Mouse (Mus musculus): ENCODE results near the gene 1810062G17Rik. TPM values are rescaled to one million over a fixed set of nuclear protein-coding genes. Genes with fewer than 3 reads are reported as not detected.

Gene 1810062G17Rik
- polyA plus RNA-seq, 1 experiment from 2014 or later = 0.39 TPM

DNA sequence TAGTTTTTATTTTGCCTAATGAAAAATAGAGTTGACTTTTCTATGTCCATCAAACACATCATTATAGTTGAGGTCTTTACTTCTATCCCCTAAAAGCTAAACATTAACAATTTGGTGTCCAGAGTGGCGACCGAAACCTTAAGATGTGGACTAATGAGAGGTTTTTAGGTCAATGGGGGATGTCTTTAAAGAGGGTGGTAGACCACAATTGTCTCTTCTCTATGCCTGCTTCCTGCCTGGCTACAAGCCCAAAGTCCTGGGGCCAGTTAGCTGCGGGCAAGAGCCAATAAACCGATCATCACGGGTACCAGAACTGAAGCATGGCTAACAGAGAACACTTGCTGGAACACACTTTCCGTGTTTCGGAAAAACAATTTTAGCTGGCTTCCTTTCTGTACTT is 15.0 kb upstream of the 1810062G17Rik start:
- 87% methylated on average over 7 of the region's 7 CpGs for WGBS

GRCm38 (mm10) chr3:36461819-36462218 is 13.9 kb upstream of the 1810062G17Rik start:
- no peak overlapping the region for H3K4me3 ChIP-seq
- no peaks in the 10 kb centered on the region for H3K27me3 ChIP-seq (replicated peaks; ENCODE audit: low read depth, poor library complexity, severe bottlenecking)
- H3K4me1 ChIP-seq = no peaks in the 10 kb centered on the region
- no peak overlapping the region for H3K27ac ChIP-seq (replicated peaks)
- H3K9me3 ChIP-seq = no peaks in the 10 kb centered on the region
- peaks cover 5% of the 10 kb centered on the region; the same call in 1 of the 2 replicates for H3K36me3 ChIP-seq (replicated peaks)
- 81% methylated on average over 5 of the region's 5 CpGs for WGBS
- DNase-seq (ENCODE audit: low spot score) = no peak

More for the DNA sequence above, 15.0 kb upstream of the 1810062G17Rik start:
- Histone ChIP-seq H3K36me3 (replicated peaks) (peaks cover 6% of the 10 kb centered on the region; the same call in 1 of the 2 replicates), H3K4me1 (no peaks in the 10 kb centered on the region), H3K27me3 (replicated peaks; ENCODE audit: low read depth, poor library complexity, severe bottlenecking) (no peaks in the 10 kb centered on the region), H3K9me3 (no peaks in the 10 kb centered on the region), H3K27ac (replicated peaks) (no peak overlapping the region), H3K4me3 (no peak overlapping the region)
- no peak for DNase-seq (ENCODE audit: low spot score)

DNA sequence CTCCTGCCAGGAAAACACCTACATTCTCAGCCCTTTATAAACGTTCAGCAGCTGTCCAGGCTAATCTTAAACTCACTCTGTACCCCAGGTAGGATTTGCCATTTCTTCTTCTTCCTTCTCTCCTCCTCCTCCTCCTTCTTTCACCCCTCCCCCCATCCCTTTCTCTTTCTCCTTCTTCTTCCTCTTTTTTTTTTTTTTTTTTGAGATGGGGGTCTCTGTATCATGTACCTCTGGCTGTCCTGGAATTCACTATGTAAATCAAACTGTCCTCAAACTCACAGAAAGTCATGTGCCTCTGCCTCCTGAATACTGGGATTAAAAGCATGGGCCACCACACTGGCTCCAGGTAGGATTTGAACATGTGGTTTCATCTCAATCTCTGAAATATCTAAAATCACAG is 13.4 kb upstream of the 1810062G17Rik start:
- H3K4me3 ChIP-seq = no peak overlapping the region
- peaks cover 5% of the 10 kb centered on the region; the same call in 1 of the 2 replicates for H3K36me3 ChIP-seq (replicated peaks)
- H3K4me1 ChIP-seq = no peaks in the 10 kb centered on the region
- no peak for DNase-seq (ENCODE audit: low spot score)
- no peaks in the 10 kb centered on the region for H3K27me3 ChIP-seq (replicated peaks; ENCODE audit: low read depth, poor library complexity, severe bottlenecking)
- H3K9me3 ChIP-seq = no peaks in the 10 kb centered on the region
- H3K27ac ChIP-seq (replicated peaks) = no peak overlapping the region
- 46% methylated on average over 1 of the region's 1 CpGs for WGBS

GRCm38 (mm10) chr3:36465538-36465937 is 10.2 kb upstream of the 1810062G17Rik start:
- WGBS = 68% methylated on average over 7 of the region's 7 CpGs
- no peak overlapping the region for H3K27ac ChIP-seq (replicated peaks)

DNA sequence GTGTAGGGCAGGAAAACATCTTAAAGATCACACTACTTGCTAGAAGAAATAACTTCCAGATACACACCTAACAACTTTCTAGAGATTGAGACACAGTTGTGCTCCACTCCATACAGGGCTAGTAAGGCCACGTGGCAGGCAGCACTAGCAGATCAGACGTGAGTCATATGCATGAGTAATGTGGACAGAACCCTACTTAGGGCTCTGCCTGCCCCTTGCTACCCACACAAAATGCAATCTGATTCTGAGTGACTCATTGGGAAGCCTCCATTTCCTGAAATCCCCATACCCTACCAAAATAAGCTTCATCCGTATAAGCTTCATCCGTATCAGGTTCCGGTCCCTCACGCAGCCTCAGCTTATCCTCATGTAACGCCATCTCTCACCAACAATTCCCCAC is 8.1 kb upstream of the 1810062G17Rik start:
- DNase-seq (ENCODE audit: low spot score) = no peak
- WGBS = 88% methylated on average over 7 of the region's 7 CpGs

More at GRCm38 (mm10) chr3:36465538-36465937, 10.2 kb upstream of the 1810062G17Rik start:
- Histone ChIP-seq H3K4me1 (peaks cover 7% of the 10 kb centered on the region), H3K9me3 (no peaks in the 10 kb centered on the region), H3K4me3 (no peak overlapping the region), H3K36me3 (replicated peaks) (no peaks in the 10 kb centered on the region), H3K27me3 (replicated peaks; ENCODE audit: low read depth, poor library complexity, severe bottlenecking) (no peaks in the 10 kb centered on the region)
- no peak for DNase-seq (ENCODE audit: low spot score)

DNA sequence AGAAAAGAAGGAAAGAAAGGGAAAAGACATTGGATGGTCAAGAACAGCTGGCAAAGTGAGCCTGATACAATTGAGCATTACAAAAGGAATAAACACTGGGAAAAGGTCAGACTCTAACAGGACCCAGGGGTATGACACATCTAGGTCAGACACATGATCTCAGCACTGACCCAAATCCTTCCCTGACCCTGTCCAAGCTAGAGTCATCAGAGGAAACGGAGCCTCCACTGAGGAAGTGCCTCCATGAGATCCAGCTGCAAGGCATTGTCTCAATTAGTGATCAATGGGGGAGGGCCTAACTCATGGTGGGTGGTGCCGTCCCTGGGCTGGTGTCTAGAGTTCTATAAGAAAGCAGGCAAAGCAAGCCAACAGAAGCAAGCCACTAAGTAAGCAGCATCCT is 6.9 kb upstream of the 1810062G17Rik start:
- H3K27ac ChIP-seq (replicated peaks) = no peak overlapping the region
- no peaks in the 10 kb centered on the region for H3K27me3 ChIP-seq (replicated peaks; ENCODE audit: low read depth, poor library complexity, severe bottlenecking)
- H3K9me3 ChIP-seq = no peaks in the 10 kb centered on the region
- no peaks in the 10 kb centered on the region for H3K36me3 ChIP-seq (replicated peaks)
- H3K4me3 ChIP-seq = no peak overlapping the region
- DNase-seq (ENCODE audit: low spot score) = peak; percentile 45
- WGBS = 25% methylated on average over 2 of the region's 2 CpGs
- H3K4me1 ChIP-seq = peaks cover 7% of the 10 kb centered on the region

More for the DNA sequence above, 8.1 kb upstream of the 1810062G17Rik start:
- H3K27me3 ChIP-seq (replicated peaks; ENCODE audit: low read depth, poor library complexity, severe bottlenecking) = no peaks in the 10 kb centered on the region
- H3K4me1 ChIP-seq = peaks cover 7% of the 10 kb centered on the region
- no peaks in the 10 kb centered on the region for H3K36me3 ChIP-seq (replicated peaks)
- H3K4me3 ChIP-seq = no peak overlapping the region
- no peak overlapping the region for H3K27ac ChIP-seq (replicated peaks)
- no peaks in the 10 kb centered on the region for H3K9me3 ChIP-seq

GRCm38 (mm10) chr3:36471856-36472255 is 3.9 kb upstream of the 1810062G17Rik start:
- Histone ChIP-seq H3K4me3 (no peak overlapping the region), H3K27ac (replicated peaks) (no peak overlapping the region), H3K36me3 (replicated peaks) (no peaks in the 10 kb centered on the region), H3K9me3 (no peaks in the 10 kb centered on the region), H3K27me3 (replicated peaks; ENCODE audit: low read depth, poor library complexity, severe bottlenecking) (no peaks in the 10 kb centered on the region), H3K4me1 (peaks cover 22% of the 10 kb centered on the region)
- no peak for DNase-seq (ENCODE audit: low spot score)
- 74% methylated on average over 4 of the region's 4 CpGs for WGBS

- Histone ChIP-seq H3K27ac (replicated peaks) (no peak overlapping the region), H3K4me1 (peaks cover 22% of the 10 kb centered on the region), H3K27me3 (replicated peaks; ENCODE audit: low read depth, poor library complexity, severe bottlenecking) (no peaks in the 10 kb centered on the region), H3K9me3 (no peaks in the 10 kb centered on the region), H3K4me3 (no peak overlapping the region), H3K36me3 (replicated peaks) (no peaks in the 10 kb centered on the region)
- no peak for DNase-seq (ENCODE audit: low spot score)
- WGBS = 98% methylated on average over 5 of the region's 5 CpGs
Observed at GRCm38 (mm10) chr3:36473222-36473621, 2.5 kb upstream of the 1810062G17Rik start.

DNA sequence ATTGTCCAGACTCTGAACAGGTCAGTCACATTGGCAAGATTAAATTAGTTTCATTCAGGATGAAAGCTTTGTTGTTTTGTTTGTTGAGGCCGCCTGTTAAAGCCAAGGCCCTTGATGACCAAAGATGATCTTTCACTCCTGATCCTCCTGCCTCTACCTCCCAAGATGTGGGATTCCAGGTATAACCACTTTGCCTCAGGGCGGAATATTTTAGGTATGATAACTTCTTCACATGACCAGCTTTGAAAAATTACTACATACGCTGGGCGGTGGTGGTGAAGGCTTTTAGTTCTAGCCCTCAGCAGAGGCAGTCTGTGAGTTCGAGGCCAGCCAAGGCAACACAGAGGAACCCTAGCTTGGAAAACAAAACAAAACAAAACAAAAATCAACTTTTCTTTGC is 1.3 kb upstream of the 1810062G17Rik start:
- DNase-seq (ENCODE audit: low spot score) = no peak
- no peaks in the 10 kb centered on the region for H3K9me3 ChIP-seq
- H3K27ac ChIP-seq (replicated peaks) = no peak overlapping the region
- no peaks in the 10 kb centered on the region for H3K36me3 ChIP-seq (replicated peaks)
- 78% methylated on average over 5 of the region's 5 CpGs for WGBS
- H3K27me3 ChIP-seq (replicated peaks; ENCODE audit: low read depth, poor library complexity, severe bottlenecking) = no peaks in the 10 kb centered on the region
- H3K4me3 ChIP-seq = peak overlapping the region; percentile 68
- peaks cover 15% of the 10 kb centered on the region for H3K4me1 ChIP-seq

- 3% methylated on average over 24 of the region's 24 CpGs for WGBS
Observed at GRCm38 (mm10) chr3:36474938-36475483, 726 bp upstream of the 1810062G17Rik start.

DNA sequence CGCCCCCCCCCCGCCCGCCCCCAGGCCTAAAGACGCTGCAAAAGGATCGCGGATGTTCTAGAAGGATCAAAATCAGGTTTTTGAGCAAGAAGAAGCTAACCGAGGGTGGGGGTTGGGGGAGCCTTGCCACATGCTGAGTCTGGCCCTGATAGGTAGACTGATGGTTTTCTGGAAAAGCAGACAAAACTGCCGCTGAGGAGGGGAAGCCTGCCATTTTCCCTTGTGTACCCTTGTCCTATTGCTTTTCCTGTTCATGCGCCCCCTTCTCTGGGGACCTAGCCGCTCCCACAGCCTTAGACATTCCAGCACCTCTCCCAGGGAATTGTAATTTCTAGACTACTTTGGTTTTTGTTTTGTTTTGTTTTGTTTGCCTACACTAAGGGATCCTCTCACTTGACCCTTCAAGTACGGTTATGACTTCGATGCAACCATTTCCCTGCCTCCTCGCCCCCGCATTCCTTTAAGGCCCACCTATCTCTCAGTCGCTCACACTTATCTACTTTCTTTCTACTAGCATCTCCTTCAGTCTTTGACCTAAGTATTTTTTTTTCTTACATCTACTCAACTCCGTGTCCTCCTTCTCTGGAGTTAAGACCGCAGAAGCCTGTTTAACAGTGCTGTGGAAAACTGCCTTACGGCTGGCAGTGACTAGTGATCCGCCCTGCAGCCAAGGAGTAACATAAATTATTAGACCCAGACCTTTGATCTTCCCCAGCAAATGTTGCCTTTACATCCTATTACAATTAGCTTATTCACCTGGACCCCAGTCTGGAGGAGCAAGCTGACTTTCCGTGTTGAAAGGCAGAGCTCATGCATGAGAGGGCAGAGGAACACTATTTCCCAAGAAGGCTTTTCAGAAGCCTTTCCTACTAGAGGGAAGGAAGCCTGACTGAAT is 771 bp downstream of the 1810062G17Rik start:
- Histone ChIP-seq H3K4me1 (peaks cover 16% of the 10 kb centered on the region), H3K27ac (replicated peaks) (peak overlapping the region; percentile 79), H3K36me3 (replicated peaks) (no peaks in the 10 kb centered on the region), H3K27me3 (replicated peaks; ENCODE audit: low read depth, poor library complexity, severe bottlenecking) (no peaks in the 10 kb centered on the region), H3K4me3 (peak overlapping the region; percentile 68), H3K9me3 (no peaks in the 10 kb centered on the region)
- DNase-seq (ENCODE audit: low spot score) = no peak
- WGBS = 34% methylated on average over 20 of the region's 20 CpGs

More at GRCm38 (mm10) chr3:36474938-36475483, 726 bp upstream of the 1810062G17Rik start:
- DNase-seq (ENCODE audit: low spot score) = no peak
- peak overlapping the region; percentile 79 for H3K27ac ChIP-seq (replicated peaks)
- H3K36me3 ChIP-seq (replicated peaks) = no peaks in the 10 kb centered on the region
- no peaks in the 10 kb centered on the region for H3K9me3 ChIP-seq
- no peaks in the 10 kb centered on the region for H3K27me3 ChIP-seq (replicated peaks; ENCODE audit: low read depth, poor library complexity, severe bottlenecking)
- peaks cover 15% of the 10 kb centered on the region for H3K4me1 ChIP-seq
- peak overlapping the region; percentile 68 for H3K4me3 ChIP-seq

DNA sequence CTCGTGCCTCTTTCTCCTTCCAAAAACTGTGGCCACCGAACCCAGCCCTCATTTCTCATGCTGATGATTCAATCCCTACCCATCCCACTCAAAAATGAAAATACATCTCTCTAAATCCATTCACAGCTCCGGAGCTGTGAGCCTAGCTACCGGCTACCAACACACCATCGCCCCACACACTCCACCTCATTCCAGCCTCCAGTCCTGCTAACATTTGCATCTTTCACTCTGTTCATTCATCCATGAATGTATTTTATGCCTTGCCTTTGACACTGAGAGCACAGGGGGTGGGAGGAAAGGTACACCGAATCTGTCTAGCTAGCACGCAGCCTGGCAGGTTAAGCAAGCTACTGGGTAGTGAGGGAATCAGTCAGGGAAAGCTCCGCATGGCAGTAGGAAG is 3.0 kb downstream of the 1810062G17Rik start:
- H3K4me1 ChIP-seq = peaks cover 34% of the 10 kb centered on the region
- WGBS = 84% methylated on average over 8 of the region's 8 CpGs
- no peak for DNase-seq (ENCODE audit: low spot score)

GRCm38 (mm10) chr3:36480486-36480885 is 4.7 kb downstream of the 1810062G17Rik start:
- Histone ChIP-seq H3K4me1 (peaks cover 28% of the 10 kb centered on the region), H3K27ac (replicated peaks) (no peak overlapping the region; the same call in 1 of the 2 replicates)
- 79% methylated on average over 2 of the region's 2 CpGs for WGBS

More for the DNA sequence above, 3.0 kb downstream of the 1810062G17Rik start:
- H3K4me3 ChIP-seq = no peak overlapping the region
- no peak overlapping the region for H3K27ac ChIP-seq (replicated peaks)
- no peaks in the 10 kb centered on the region for H3K36me3 ChIP-seq (replicated peaks)
- H3K27me3 ChIP-seq (replicated peaks; ENCODE audit: low read depth, poor library complexity, severe bottlenecking) = no peaks in the 10 kb centered on the region
- no peaks in the 10 kb centered on the region for H3K9me3 ChIP-seq

More at GRCm38 (mm10) chr3:36480486-36480885, 4.7 kb downstream of the 1810062G17Rik start:
- Histone ChIP-seq H3K27me3 (replicated peaks; ENCODE audit: low read depth, poor library complexity, severe bottlenecking) (no peaks in the 10 kb centered on the region), H3K36me3 (replicated peaks) (no peaks in the 10 kb centered on the region), H3K9me3 (no peaks in the 10 kb centered on the region), H3K4me3 (no peak overlapping the region)
- no peak for DNase-seq (ENCODE audit: low spot score)

All from embryonic facial prominence, embryonic 10.5 days (tissue).